Mouse (Mus musculus) CH12.LX (cell line): ENCODE measurements at regions not wholly inside any gene's neighbourhood (a gene's known extent, or its start where the extent isn't known, plus 50 kb on each side); places are given as distances from the start of the nearest gene placed in this dataset.

ENCODE experiments used
- DNase-seq: peaks from one replicate; pipeline ENCODE4 v3.0.0-alpha.2; 2013; ENCODE audit errors: extremely low read depth
- H3K27ac ChIP-seq: 2 replicates; pipeline ENCODE4 v1.5.1; 2012; ENCODE audit warnings: low read depth, mild to moderate bottlenecking, control low read depth, moderate library complexity; ENCODE audit not compliant: insufficient read depth
- H3K27me3 ChIP-seq: replicated peaks from 2 replicates; pipeline ENCODE3; 2012; ENCODE audit warnings: inconsistent platforms
- H3K36me3 ChIP-seq, 2 experiments: replicated peaks in 1 of 2; 2 replicates each; pipeline versions ENCODE3 to v1.6.1; 2012; ENCODE audit warnings: inconsistent platforms in 1 of 2, low read length in 1 of 2, mild to moderate bottlenecking in 1 of 2, mixed read lengths in 1 of 2, moderate library complexity in 1 of 2; ENCODE audit not compliant: control insufficient read depth in 1 of 2, insufficient read depth in 1 of 2
- H3K4me1 ChIP-seq, 2 experiments: 2 replicates each; pipeline ENCODE4 v1.6.1; 2012; ENCODE audit warnings: inconsistent platforms in 1 of 2, moderate library complexity in 1 of 2; ENCODE audit not compliant: insufficient read depth in 2 of 2, control insufficient read depth in 1 of 2
- H3K4me2 ChIP-seq: 2 replicates; pipeline ENCODE4 v1.6.1; 2012; ENCODE audit warnings: low read depth, mild to moderate bottlenecking, control low read depth; ENCODE audit not compliant: poor library complexity, insufficient read depth, severe bottlenecking
- H3K4me3 ChIP-seq, 3 experiments: fragments of 150-350 bp in 1 of 3; sonication (generic) in 1 of 3; replicated peaks in 1 of 3; 2 replicates each; pipeline versions ENCODE3 to v1.5.1; 2011 to 2012; ENCODE audit warnings: low read depth in 2 of 3, low read length in 2 of 3, mild to moderate bottlenecking in 2 of 3, moderate library complexity in 2 of 3, control low read depth in 1 of 3, improper control_type of control experiment in 1 of 3, inconsistent platforms in 1 of 3, mixed read lengths in 1 of 3; ENCODE audit not compliant: poor library complexity in 1 of 3
- H3K79me2 ChIP-seq: replicated peaks from 2 replicates; pipeline ENCODE4 v1.6.1; 2012; ENCODE audit warnings: mild to moderate bottlenecking, moderate library complexity; ENCODE audit not compliant: control insufficient read depth, poor library complexity, insufficient read depth, severe bottlenecking; ENCODE audit errors: extremely low read depth
- H3K9ac ChIP-seq: 2 replicates; pipeline ENCODE4 v1.6.1; 2012; ENCODE audit warnings: low read depth, mild to moderate bottlenecking, control low read depth, moderate library complexity; ENCODE audit not compliant: insufficient read depth
- H3K9me3 ChIP-seq: replicated peaks from 2 replicates; pipeline ENCODE3; 2012; ENCODE audit warnings: low read length, inconsistent platforms, mixed read lengths
- CHD1 ChIP-seq: IDR thresholded peaks from 2 replicates; pipeline ENCODE4 v1.6.1; 2012; ENCODE audit warnings: low read depth, low read length, improper control_type of control experiment, inconsistent platforms
- CHD2 ChIP-seq: IDR thresholded peaks from 2 replicates; pipeline ENCODE4 v1.6.1; 2011; ENCODE audit warnings: low read length, improper control_type of control experiment
- CTCF ChIP-seq, 2 experiments: IDR thresholded peaks in 1 of 2; conservative IDR thresholded peaks in 1 of 2; 2 replicates each; pipeline ENCODE4 v1.5.1; 2011 to 2012; ENCODE audit warnings: low read depth in 2 of 2, low read length in 2 of 2, improper control_type of control experiment in 1 of 2, inconsistent platforms in 1 of 2, mild to moderate bottlenecking in 1 of 2, moderate library complexity in 1 of 2
- JUN ChIP-seq: IDR thresholded peaks from 2 replicates; pipeline ENCODE4 v1.6.1; 2011; ENCODE audit warnings: low read depth, mild to moderate bottlenecking, low read length, improper control_type of control experiment, moderate library complexity; ENCODE audit not compliant: insufficient read depth
- MAX ChIP-seq: IDR thresholded peaks from 2 replicates; pipeline ENCODE4 v1.6.1; 2011; ENCODE audit warnings: low read length, improper control_type of control experiment
- MEF2A ChIP-seq: IDR thresholded peaks from 2 replicates; pipeline ENCODE4 v1.6.1; 2014; ENCODE audit warnings: low read depth, mild to moderate bottlenecking, inconsistent platforms, low read length, improper control_type of control experiment, borderline replicate concordance
- MYC ChIP-seq: IDR thresholded peaks from 2 replicates; pipeline ENCODE4 v1.6.1; 2011; ENCODE audit warnings: low read depth, mild to moderate bottlenecking, improper control_type of control experiment, low read length
- NRF1 ChIP-seq: IDR thresholded peaks from 2 replicates; pipeline ENCODE4 v1.6.1; 2014; ENCODE audit warnings: low read depth, mild to moderate bottlenecking, inconsistent platforms, low read length, improper control_type of control experiment, moderate library complexity
- RAD21 ChIP-seq: IDR thresholded peaks from 2 replicates; pipeline ENCODE4 v1.6.1; 2011; ENCODE audit warnings: low read depth, mild to moderate bottlenecking, low read length, improper control_type of control experiment, moderate library complexity
- SMC3 ChIP-seq: IDR thresholded peaks from 2 replicates; pipeline ENCODE4 v1.6.1; 2011; ENCODE audit warnings: low read depth, low read length, improper control_type of control experiment
- USF2 ChIP-seq: conservative IDR thresholded peaks from 2 replicates; pipeline ENCODE4 v1.6.1; 2011; ENCODE audit warnings: low read depth, low read length, improper control_type of control experiment
- dilution Hi-C: fragments of 300-500 bp; cut with MboI; formaldehyde crosslinking; loops from 2 replicates; pipeline ENCODE4 v1.14.3; 2020; ENCODE audit warnings: low sequenced_read_pairs; ENCODE audit not compliant: extremely low pct_unique_long_range_greater_than_20kb, extremely low pct_ligation_motif_present
- in situ Hi-C: fragments of 300-500 bp; cut with MboI; formaldehyde crosslinking; loops from 3 replicates; pipeline ENCODE4 v1.14.3; 2019; ENCODE audit warnings: low sequenced_read_pairs, low pct_ligation_motif_present, low pct_unique_long_range_greater_than_20kb, mixed read lengths

- dilution Hi-C loops = no loop called here
- in situ Hi-C loops = loop anchor here (25.0 kb wide), 1 partner anchor 1330 kb away; the partner anchor contains the start of gene Zeb2
- Histone ChIP-seq H3K9ac (no peak overlapping the region), H3K79me2 (no peaks in the 10 kb centered on the region), H3K4me1 (peaks cover 5 to 45% of the 10 kb centered on the region in 2 experiments; a peak in 3 of 4 replicates), H3K36me3 (no peaks in the 10 kb centered on the region), H3K9me3 (no peaks in the 10 kb centered on the region), H3K27me3 (no peaks in the 10 kb centered on the region), H3K4me3 (no peak overlapping the region), H3K27ac (no peak overlapping the region), H3K4me2 (no peak overlapping the region)
- 0 out of 2 replicates have a peak, but pooled peaks have one; percentile 2 for TF ChIP-seq SMC3
- peak; percentile 26 for TF ChIP-seq RAD21
- TF ChIP-seq USF2 = no peak
- peak; percentile 20 for DNase-seq
Measured at GRCm38 (mm10) chr2:46441927-46442326, 1324.7 kb upstream of the Zeb2 start.

- dilution Hi-C loops (no loop called here), in situ Hi-C loops (loop anchor here (25.0 kb wide), 1 partner anchor 1329 kb away; the partner anchor contains the start of gene Zeb2)
- Histone ChIP-seq H3K4me1 (peaks cover 5 to 45% of the 10 kb centered on the region in 2 experiments; a peak in 3 of 4 replicates), H3K9ac (no peak overlapping the region), H3K9me3 (no peaks in the 10 kb centered on the region), H3K27ac (no peak overlapping the region), H3K4me2 (no peak overlapping the region), H3K79me2 (no peaks in the 10 kb centered on the region), H3K4me3 (no peak overlapping the region), H3K36me3 (no peaks in the 10 kb centered on the region), H3K27me3 (no peaks in the 10 kb centered on the region)
- no peak for TF ChIP-seq MAX
- no peak for TF ChIP-seq NRF1
- TF ChIP-seq MEF2A = no peak
- DNase-seq = no peak
Measured at GRCm38 (mm10) chr2:46441348-46441747, 1324.2 kb upstream of the Zeb2 start.

GRCm38 (mm10) chr2:46440038-46440437, 1322.8 kb upstream of the Zeb2 start:
- TF ChIP-seq CHD1 = no peak
- no peak for TF ChIP-seq CHD2
- TF ChIP-seq SMC3 = no peak
- no peak for TF ChIP-seq JUN
- no peak for TF ChIP-seq CTCF (conservative IDR thresholded peaks at IDR 0.05 in 1 of 2, IDR thresholded peaks at IDR 0.05 in 1 of 2; ENCODE audit: low read depth in 2 of 2, low read length in 2 of 2)
- TF ChIP-seq MYC = no peak
- TF ChIP-seq, all 38 proteins: peak for 0
- Histone ChIP-seq H3K9me3 (no peaks in the 10 kb centered on the region), H3K4me2 (no peak overlapping the region), H3K27me3 (no peaks in the 10 kb centered on the region), H3K79me2 (no peaks in the 10 kb centered on the region), H3K27ac (no peak overlapping the region), H3K9ac (no peak overlapping the region), H3K4me3 (no peak overlapping the region), H3K4me1 (peaks cover 5 to 37% of the 10 kb centered on the region in 2 experiments; a peak in 3 of 4 replicates), H3K36me3 (no peaks in the 10 kb centered on the region)
- dilution Hi-C loops (no loop called here), in situ Hi-C loops (loop anchor here (25.0 kb wide), 1 partner anchor 1328 kb away; the partner anchor contains the start of gene Zeb2)
- DNase-seq = no peak
